Mouse (Mus musculus): ENCODE measurements around the gene Lbhd2.

GRCm38 (mm10) chr12:111360671-111361070 lies 45.9 kb upstream of the Lbhd2 start:
- TF ChIP-seq MAFK (IDR thresholded peaks at IDR 0.05; ENCODE audit: insufficient read depth, low read depth, low read length) (no peak), ZC3H11A (IDR thresholded peaks at IDR 0.05; ENCODE audit: borderline replicate concordance, low read depth, low read length) (no peak)

All from ES-E14 (cell line).